Mouse (Mus musculus) stomach, postnatal 0 days (tissue): ENCODE measurements around the gene Wnt3. TPM values are rescaled to one million over a fixed set of nuclear protein-coding genes. Genes with fewer than 3 reads are reported as not detected.
"Not testable (repeated sequence)": the region's sequence is repeated elsewhere in the genome, so short reads cannot be mapped to it uniquely, and the experiment has no call there.

Source experiments
- ATAC-seq: fragments of 200-750 bp; cut with Nextera tagmentation; 2 replicates; pipeline ENCODE4 v1.8.0; 2017; ENCODE audit not compliant: low FRiP score, low TSS enrichment
- DNase-seq: peaks from one replicate; pipeline ENCODE4 v3.0.0-alpha.2; 2016; ENCODE audit warnings: low spot score
- H3K27ac ChIP-seq: fragments of 300-500 bp; sonication (generic); replicated peaks from 2 replicates; pipeline ENCODE4 v1.5.1; 2014; ENCODE audit warnings: mild to moderate bottlenecking, control low read depth
- H3K27me3 ChIP-seq: fragments of 300-500 bp; sonication (generic); 2 replicates; pipeline ENCODE4 v1.6.1; 2014; ENCODE audit warnings: low read length; ENCODE audit not compliant: control insufficient read depth, insufficient read depth
- H3K36me3 ChIP-seq: fragments of 300-500 bp; sonication (generic); 2 replicates; pipeline ENCODE4 v1.6.1; 2014; ENCODE audit warnings: low read length, mixed read lengths; ENCODE audit not compliant: control insufficient read depth, insufficient read depth
- H3K4me1 ChIP-seq: fragments of 300-500 bp; sonication (generic); replicated peaks from 2 replicates; pipeline ENCODE4 v1.6.1; 2014; ENCODE audit warnings: antibody characterized with exemption; ENCODE audit not compliant: control insufficient read depth, insufficient read depth
- H3K4me2 ChIP-seq: fragments of 300-500 bp; sonication (generic); replicated peaks from 2 replicates; pipeline ENCODE4 v1.6.1; 2014; ENCODE audit warnings: low read depth, mild to moderate bottlenecking, control low read depth, moderate library complexity
- H3K4me3 ChIP-seq: fragments of 300-500 bp; sonication (generic); 2 replicates; pipeline ENCODE4 v1.5.1; 2014; ENCODE audit warnings: low read depth, low read length, control low read depth
- H3K9ac ChIP-seq: fragments of 300-500 bp; sonication (generic); 2 replicates; pipeline ENCODE4 v1.6.1; 2014; ENCODE audit warnings: mild to moderate bottlenecking, low read length, control low read depth, mixed read lengths
- H3K9me3 ChIP-seq: fragments of 300-500 bp; sonication (generic); 2 replicates; pipeline ENCODE4 v1.6.1; 2016; ENCODE audit warnings: low read length; ENCODE audit not compliant: control insufficient read depth
- CTCF ChIP-seq: IDR thresholded peaks from 2 replicates; pipeline ENCODE4 v1.5.1; 2016; ENCODE audit warnings: antibody characterized with exemption, low read depth, mild to moderate bottlenecking, moderate library complexity
- EP300 ChIP-seq: optimal IDR thresholded peaks from 2 replicates; pipeline ENCODE3; 2016; ENCODE audit warnings: antibody characterized with exemption
- WGBS: fragments of 180-500 bp; shearing (Covaris S2); extraction: QIAGEN DNeasy Blood & Tissue Kit; methylation state at CpG from one replicate; pipeline ENCODE4 v1.1.7; 2014; 5-methylcytosine and 5-hydroxymethylcytosine counted together
- polyA plus RNA-seq: library from polyadenylated mRNA; unstranded; fragments of >200 nt; fragmentation: Nextera tagmentation; extraction: Ambion mirVana; gene quantifications from 2 replicates; pipeline ENCODE4 v1.2.1, GENCODE M21; 2015

The Wnt3 gene
- polyA plus RNA-seq, 1 experiment from 2014 or later = 0.55 TPM

- Histone ChIP-seq H3K9me3 (no peaks in the 10 kb centered on the region), H3K4me3 (no peak overlapping the region), H3K4me1 (no peaks in the 10 kb centered on the region), H3K36me3 (no peaks in the 10 kb centered on the region), H3K27me3 (no peaks in the 10 kb centered on the region), H3K27ac (no peak overlapping the region), H3K4me2 (no peak overlapping the region), H3K9ac (no peak overlapping the region)
- TF ChIP-seq EP300 (no peak), CTCF (peak; percentile 63)
- ATAC-seq (no peak), DNase-seq (no peak)
- WGBS = 48% methylated on average over 11 of the region's 11 CpGs
Observed at GRCm38 (mm10) chr11:103758054-103758453, 15.9 kb upstream of the Wnt3 start.

GRCm38 (mm10) chr11:103758706-103759105 lies 15.2 kb upstream of the Wnt3 start:
- WGBS = 3% methylated on average over 6 of the region's 6 CpGs

GRCm38 (mm10) chr11:103760101-103760500 lies 13.8 kb upstream of the Wnt3 start:
- H3K9me3 ChIP-seq = no peaks in the 10 kb centered on the region
- DNase-seq (no peak), ATAC-seq (no peak)
- no peak overlapping the region for H3K4me3 ChIP-seq
- H3K9ac ChIP-seq = no peak overlapping the region
- no peaks in the 10 kb centered on the region for H3K27me3 ChIP-seq
- H3K4me2 ChIP-seq = no peak overlapping the region
- H3K27ac ChIP-seq = no peak overlapping the region
- WGBS = 50% methylated on average over 7 of the region's 7 CpGs
- H3K36me3 ChIP-seq = no peaks in the 10 kb centered on the region
- TF ChIP-seq CTCF (no peak), EP300 (no peak)
- no peaks in the 10 kb centered on the region for H3K4me1 ChIP-seq

More at GRCm38 (mm10) chr11:103758706-103759105, 15.2 kb upstream of the Wnt3 start:
- ATAC-seq = no peak
- H3K4me2 ChIP-seq = no peak overlapping the region
- no peaks in the 10 kb centered on the region for H3K9me3 ChIP-seq
- H3K27ac ChIP-seq = no peak overlapping the region
- H3K9ac ChIP-seq = no peak overlapping the region
- peak; percentile 79 for DNase-seq
- no peaks in the 10 kb centered on the region for H3K27me3 ChIP-seq
- no peak overlapping the region for H3K4me3 ChIP-seq
- H3K36me3 ChIP-seq = no peaks in the 10 kb centered on the region
- no peaks in the 10 kb centered on the region for H3K4me1 ChIP-seq
- TF ChIP-seq CTCF = peak; percentile 88
- no peak for TF ChIP-seq EP300

- not testable (repeated sequence) for ATAC-seq, H3K4me1 ChIP-seq, DNase-seq, H3K4me2 ChIP-seq, H3K36me3 ChIP-seq, H3K9me3 ChIP-seq, H3K27ac ChIP-seq, H3K9ac ChIP-seq, H3K4me3 ChIP-seq, H3K27me3 ChIP-seq
- 86% methylated on average over 5 of the region's 5 CpGs for WGBS
Observed at GRCm38 (mm10) chr11:103760891-103761290, 13.1 kb upstream of the Wnt3 start.

GRCm38 (mm10) chr11:103763410-103764163 lies 10.4 kb upstream of the Wnt3 start:
- WGBS = 19% methylated on average over 10 of the region's 10 CpGs
- ATAC-seq = peak; percentile 66
- no peak overlapping the region for H3K4me2 ChIP-seq

GRCm38 (mm10) chr11:103764601-103765000 lies 9.3 kb upstream of the Wnt3 start:
- H3K27ac ChIP-seq = no peak overlapping the region
- H3K4me1 ChIP-seq = no peaks in the 10 kb centered on the region
- TF ChIP-seq EP300 = no peak
- no peak for TF ChIP-seq CTCF
- DNase-seq (no peak), ATAC-seq (no peak)
- H3K9me3 ChIP-seq = no peaks in the 10 kb centered on the region
- WGBS = 52% methylated on average over 6 of the region's 6 CpGs
- H3K27me3 ChIP-seq = no peaks in the 10 kb centered on the region
- no peak overlapping the region for H3K9ac ChIP-seq
- no peaks in the 10 kb centered on the region for H3K36me3 ChIP-seq
- H3K4me3 ChIP-seq = no peak overlapping the region
- H3K4me2 ChIP-seq = no peak overlapping the region

More at GRCm38 (mm10) chr11:103763410-103764163, 10.4 kb upstream of the Wnt3 start:
- no peak overlapping the region for H3K27ac ChIP-seq
- H3K4me1 ChIP-seq = no peaks in the 10 kb centered on the region
- no peak for DNase-seq
- no peaks in the 10 kb centered on the region for H3K36me3 ChIP-seq
- no peaks in the 10 kb centered on the region for H3K27me3 ChIP-seq
- TF ChIP-seq EP300 (no peak), CTCF (peak; percentile 90)
- no peak overlapping the region for H3K4me3 ChIP-seq
- no peak overlapping the region for H3K9ac ChIP-seq
- no peaks in the 10 kb centered on the region for H3K9me3 ChIP-seq
